Mouse (Mus musculus) stomach, embryonic 14.5 days (tissue): ENCODE results near the gene Pigx. TPM values are rescaled to one million over a fixed set of nuclear protein-coding genes. Genes with fewer than 3 reads are reported as not detected.

Source experiments
- ATAC-seq: fragments of 200-750 bp; cut with Nextera tagmentation; 2 replicates; pipeline ENCODE4 v1.8.0; 2017; ENCODE audit warnings: low read depth, moderate TSS enrichment; ENCODE audit not compliant: insufficient number of reproducible peaks, insufficient read depth, low FRiP score
- H3K27ac ChIP-seq: fragments of 300-500 bp; sonication (generic); 2 replicates; pipeline ENCODE4 v1.5.1; 2014; ENCODE audit warnings: mild to moderate bottlenecking, low read length, moderate library complexity, mixed read lengths
- H3K27me3 ChIP-seq: fragments of 300-500 bp; sonication (generic); 2 replicates; pipeline ENCODE4 v1.6.1; 2014; ENCODE audit warnings: low read length, control low read depth, mixed read lengths; ENCODE audit not compliant: control insufficient read depth, insufficient read depth
- H3K36me3 ChIP-seq: fragments of 300-500 bp; sonication (generic); 2 replicates; pipeline ENCODE4 v1.6.1; 2014; ENCODE audit warnings: mild to moderate bottlenecking, control low read depth, low read length, moderate library complexity, mixed read lengths; ENCODE audit not compliant: control insufficient read depth, insufficient read depth
- H3K4me1 ChIP-seq: fragments of 300-500 bp; sonication (generic); 2 replicates; pipeline ENCODE4 v1.6.1; 2014; ENCODE audit warnings: low read length, control low read depth, mixed read lengths; ENCODE audit not compliant: control insufficient read depth, insufficient read depth
- H3K4me2 ChIP-seq: fragments of 300-500 bp; sonication (generic); replicated peaks from 2 replicates; pipeline ENCODE4 v1.6.1; 2014; ENCODE audit warnings: low read depth, low read length, control low read depth
- H3K4me3 ChIP-seq: fragments of 300-500 bp; sonication (generic); 2 replicates; pipeline ENCODE4 v1.5.1; 2014; ENCODE audit warnings: low read depth, low read length, control low read depth
- H3K9ac ChIP-seq: fragments of 300-500 bp; sonication (generic); replicated peaks from 2 replicates; pipeline ENCODE4 v1.6.1; 2014; ENCODE audit warnings: low read depth, mild to moderate bottlenecking, control low read depth, low read length, moderate library complexity, mixed read lengths
- H3K9me3 ChIP-seq: fragments of 300-500 bp; sonication (generic); 2 replicates; pipeline ENCODE4 v1.6.1; 2016; ENCODE audit warnings: low read depth, low read length, control low read depth; ENCODE audit not compliant: control insufficient read depth
- WGBS: fragments of 180-500 bp; shearing (Covaris S2); extraction: QIAGEN DNeasy Blood & Tissue Kit; methylation state at CpG from one replicate; pipeline ENCODE4 v1.1.7; 2014; 5-methylcytosine and 5-hydroxymethylcytosine counted together
- polyA plus RNA-seq: library from polyadenylated mRNA; unstranded; fragments of >200 nt; fragmentation: Nextera tagmentation; extraction: Ambion mirVana; gene quantifications from 2 replicates; pipeline ENCODE4 v1.2.1, GENCODE M21; 2014

Pigx gene
- polyA plus RNA-seq, 1 experiment from 2014 or later, result 125 TPM

GRCm38 (mm10) chr16:32114968-32115695, 15.6 kb upstream of the Pigx start:
- Histone ChIP-seq H3K36me3 (no peaks in the 10 kb centered on the region), H3K4me3 (no peak overlapping the region), H3K4me1 (no peaks in the 10 kb centered on the region), H3K4me2 (no peak overlapping the region), H3K27ac (no peak overlapping the region), H3K9me3 (no peaks in the 10 kb centered on the region), H3K27me3 (no peaks in the 10 kb centered on the region), H3K9ac (no peak overlapping the region)
- WGBS, result 16% methylated on average over 15 of the region's 15 CpGs
- no peak for ATAC-seq

DNA sequence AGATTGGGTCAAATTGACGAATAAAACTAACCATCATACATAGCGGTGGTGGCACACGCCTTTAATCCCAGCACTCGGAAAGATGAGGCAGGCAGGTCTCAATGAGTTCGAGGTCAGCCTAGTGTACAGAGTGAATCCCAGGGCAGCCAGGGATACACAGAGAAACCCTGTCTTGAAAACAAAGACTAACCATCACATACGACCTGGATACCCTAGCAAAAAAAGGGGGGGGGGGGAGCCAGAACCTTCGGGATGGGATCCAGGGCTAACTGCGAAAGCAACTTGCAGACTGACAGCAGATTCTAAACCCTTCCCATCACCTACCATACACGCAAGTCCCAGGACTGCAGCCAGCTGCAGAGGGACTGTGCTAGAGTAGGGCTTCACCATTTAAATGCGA, 14.9 kb upstream of the Pigx start:
- no peaks in the 10 kb centered on the region for H3K36me3 ChIP-seq
- H3K4me1 ChIP-seq, result no peaks in the 10 kb centered on the region
- H3K4me3 ChIP-seq, result no peak overlapping the region
- no peak overlapping the region for H3K9ac ChIP-seq
- ATAC-seq, result no peak
- no peaks in the 10 kb centered on the region for H3K27me3 ChIP-seq
- H3K4me2 ChIP-seq, result no peak overlapping the region
- 80% methylated on average over 10 of the region's 10 CpGs for WGBS
- H3K9me3 ChIP-seq, result no peaks in the 10 kb centered on the region
- no peak overlapping the region for H3K27ac ChIP-seq

DNA sequence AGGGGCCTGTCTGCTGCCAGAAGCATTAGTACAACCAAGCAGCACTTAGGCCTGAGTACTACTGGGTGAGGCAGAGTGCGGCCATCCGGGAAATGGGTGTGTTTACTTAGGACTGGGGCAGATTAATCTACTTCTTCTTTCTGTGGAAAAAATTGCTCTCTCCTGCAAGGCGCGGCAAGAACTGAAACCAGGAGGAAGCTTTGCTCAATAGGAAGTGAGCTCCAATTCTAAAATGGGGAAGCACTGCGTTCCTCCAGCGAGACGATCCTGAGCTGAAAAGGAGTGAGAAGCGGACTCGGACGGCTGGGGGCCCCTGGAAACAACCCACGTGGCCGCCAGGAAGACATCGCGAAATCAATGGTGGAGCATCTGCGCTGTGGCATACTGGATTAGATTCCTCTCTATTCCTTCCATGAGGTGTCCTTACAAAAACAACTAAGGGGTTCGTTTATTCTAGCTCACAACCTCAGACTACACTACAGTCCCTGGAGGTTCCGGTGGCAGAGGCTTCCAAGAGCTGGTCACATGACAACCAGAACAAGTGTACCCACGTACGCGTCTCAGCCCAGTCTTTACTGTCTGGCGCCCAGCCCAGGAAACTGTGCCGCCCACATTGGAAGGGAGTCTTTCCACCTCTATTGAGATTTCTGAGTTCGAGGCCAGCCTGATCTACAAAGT, 14.1 kb upstream of the Pigx start:
- Histone ChIP-seq H3K9me3 (no peaks in the 10 kb centered on the region), H3K4me1 (no peaks in the 10 kb centered on the region), H3K27ac (no peak overlapping the region), H3K4me2 (no peak overlapping the region), H3K36me3 (no peaks in the 10 kb centered on the region), H3K27me3 (no peaks in the 10 kb centered on the region), H3K9ac (no peak overlapping the region), H3K4me3 (no peak overlapping the region)
- no peak for ATAC-seq
- WGBS, result 63% methylated on average over 23 of the region's 23 CpGs

DNA sequence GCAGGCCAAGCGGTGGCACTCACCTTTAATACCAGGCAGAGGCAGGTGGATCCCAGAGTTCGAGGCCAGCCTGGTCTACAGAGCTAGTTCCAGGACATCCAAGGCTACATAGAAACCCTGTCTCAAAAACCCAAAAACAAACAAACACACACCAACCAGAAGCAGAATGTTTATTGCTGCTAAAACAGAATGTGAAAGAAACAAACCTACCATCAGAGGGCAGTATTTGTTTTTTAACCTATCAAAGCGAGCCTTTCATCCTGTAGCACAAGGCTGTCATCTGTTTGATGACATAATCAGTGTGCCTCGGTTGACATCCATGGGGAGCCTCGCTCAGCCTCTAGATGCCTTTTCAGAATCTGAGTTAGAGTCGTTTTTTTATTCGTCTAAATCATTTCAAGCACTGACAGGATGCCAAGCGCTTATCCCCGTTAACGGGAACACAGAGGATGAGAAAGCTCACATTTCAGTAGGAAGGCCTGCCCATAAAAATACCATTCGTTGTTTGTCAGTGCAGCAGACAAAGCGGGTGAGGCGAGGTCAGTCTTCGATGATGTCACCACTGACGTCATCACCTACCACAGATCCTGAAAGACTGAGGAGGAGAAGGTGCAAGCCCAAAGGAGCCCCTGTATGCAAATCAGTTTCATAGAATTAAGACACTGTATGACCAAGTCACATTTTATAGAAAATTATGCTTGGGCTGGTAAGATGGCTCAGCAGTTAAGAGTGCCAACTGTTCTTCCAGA, 11.6 kb upstream of the Pigx start:
- peaks cover 13% of the 10 kb centered on the region; the same call in 1 of the 2 replicates for H3K36me3 ChIP-seq
- no peak overlapping the region for H3K27ac ChIP-seq
- ATAC-seq, result no peak
- no peaks in the 10 kb centered on the region for H3K9me3 ChIP-seq
- no peak overlapping the region for H3K4me2 ChIP-seq
- H3K4me1 ChIP-seq, result no peaks in the 10 kb centered on the region
- no peak overlapping the region for H3K4me3 ChIP-seq
- WGBS, result 76% methylated on average over 15 of the region's 15 CpGs
- H3K27me3 ChIP-seq, result no peaks in the 10 kb centered on the region
- H3K9ac ChIP-seq, result no peak overlapping the region

DNA sequence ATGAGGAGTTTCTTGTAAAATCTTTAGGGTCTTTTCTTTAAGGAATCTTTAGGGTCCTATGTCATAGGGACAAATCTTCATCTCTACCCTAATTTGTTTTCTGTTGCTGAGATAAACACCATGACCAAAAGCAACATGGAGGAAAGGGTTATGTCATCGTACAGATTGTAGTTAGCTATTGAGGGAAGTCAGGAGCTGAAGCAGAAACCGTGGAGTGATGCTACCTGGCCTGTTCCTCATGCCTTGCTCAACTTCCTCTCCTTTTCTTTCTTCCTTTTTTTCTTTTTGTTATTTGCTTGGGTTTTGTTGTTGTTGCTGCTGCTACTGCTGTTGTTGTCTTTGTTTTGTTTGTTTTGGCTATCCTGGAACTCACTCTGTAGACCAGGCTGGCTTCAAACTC, 9.0 kb upstream of the Pigx start:
- Histone ChIP-seq H3K4me3 (no peak overlapping the region), H3K27me3 (no peaks in the 10 kb centered on the region), H3K9me3 (no peaks in the 10 kb centered on the region), H3K9ac (no peak overlapping the region), H3K36me3 (peaks cover 13% of the 10 kb centered on the region; the same call in 1 of the 2 replicates), H3K4me1 (no peaks in the 10 kb centered on the region), H3K27ac (no peak overlapping the region), H3K4me2 (no peak overlapping the region)
- 90% methylated on average over 2 of the region's 2 CpGs for WGBS
- no peak for ATAC-seq

GRCm38 (mm10) chr16:32108170-32108569, 8.6 kb upstream of the Pigx start:
- H3K4me2 ChIP-seq, result no peak overlapping the region
- 71% methylated on average over 7 of the region's 7 CpGs for WGBS
- no peak for ATAC-seq
- no peaks in the 10 kb centered on the region for H3K9me3 ChIP-seq
- peaks cover 13% of the 10 kb centered on the region; the same call in 1 of the 2 replicates for H3K36me3 ChIP-seq
- H3K4me1 ChIP-seq, result no peaks in the 10 kb centered on the region
- H3K27me3 ChIP-seq, result no peaks in the 10 kb centered on the region
- H3K27ac ChIP-seq, result no peak overlapping the region
- H3K9ac ChIP-seq, result no peak overlapping the region
- H3K4me3 ChIP-seq, result no peak overlapping the region

DNA sequence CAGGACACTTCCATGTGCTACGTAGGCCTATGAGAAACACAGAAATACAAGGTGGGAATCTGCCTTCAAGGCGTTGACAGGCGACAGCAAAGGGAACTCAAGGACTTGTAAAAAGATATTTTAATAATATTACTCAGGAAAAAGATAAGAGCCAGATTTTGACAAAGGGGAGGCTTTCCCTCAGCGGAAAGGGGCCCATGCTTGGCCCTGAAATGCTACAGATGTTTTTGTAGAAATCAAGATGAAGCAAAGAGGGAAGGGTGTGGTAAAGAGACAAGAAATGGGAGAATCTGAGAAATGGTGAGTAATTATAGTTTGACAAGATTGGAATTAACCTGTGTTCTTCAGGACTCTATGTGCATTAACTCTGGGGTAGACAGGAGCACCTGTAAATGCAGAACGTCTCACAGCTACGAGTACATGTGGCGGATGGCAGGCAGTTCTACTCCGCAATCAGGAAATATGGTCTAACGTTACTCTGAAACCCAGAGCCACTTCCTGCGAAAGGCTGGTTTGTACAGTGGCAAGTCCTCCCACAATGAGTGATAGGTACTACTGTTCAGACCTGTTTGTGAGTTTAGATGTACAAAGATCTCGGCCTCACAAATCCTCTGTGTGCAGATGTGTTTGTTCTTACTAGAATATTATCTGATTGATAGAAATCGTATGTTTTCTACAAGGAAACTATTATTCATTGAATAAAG, 8.0 kb upstream of the Pigx start:
- H3K9ac ChIP-seq, result no peak overlapping the region
- H3K4me3 ChIP-seq, result no peak overlapping the region
- no peaks in the 10 kb centered on the region for H3K27me3 ChIP-seq
- peaks cover 13% of the 10 kb centered on the region; the same call in 1 of the 2 replicates for H3K36me3 ChIP-seq
- no peaks in the 10 kb centered on the region for H3K9me3 ChIP-seq
- no peak for ATAC-seq
- no peak overlapping the region for H3K27ac ChIP-seq
- WGBS, result 89% methylated on average over 12 of the region's 12 CpGs
- no peaks in the 10 kb centered on the region for H3K4me1 ChIP-seq
- H3K4me2 ChIP-seq, result no peak overlapping the region

DNA sequence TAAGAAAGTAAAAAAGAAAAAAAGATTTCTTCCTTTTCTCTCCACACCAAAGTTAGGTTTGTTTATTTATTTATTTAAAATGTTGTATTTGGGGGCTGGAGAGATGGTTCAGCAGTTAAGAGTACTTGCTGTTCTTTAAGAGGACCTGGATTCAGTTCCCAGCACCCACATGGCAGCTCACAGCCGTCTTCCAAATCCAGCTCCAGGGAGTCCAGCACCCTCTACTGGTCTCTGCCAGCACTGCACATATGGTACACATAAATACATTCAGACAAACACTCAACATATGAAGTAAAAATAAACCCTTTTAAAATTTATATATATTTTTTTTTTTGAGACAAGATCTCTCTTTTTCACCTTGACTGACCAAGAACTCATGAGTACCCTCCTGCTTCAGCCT, 6.2 kb upstream of the Pigx start:
- H3K4me2 ChIP-seq, result no peak overlapping the region
- 97% methylated on average over 1 of the region's 1 CpGs for WGBS
- ATAC-seq, result no peak

More for the DNA sequence above, 6.2 kb upstream of the Pigx start:
- H3K4me1 ChIP-seq, result no peaks in the 10 kb centered on the region
- H3K27me3 ChIP-seq, result no peaks in the 10 kb centered on the region
- H3K9ac ChIP-seq, result no peak overlapping the region
- H3K36me3 ChIP-seq, result peaks cover 18% of the 10 kb centered on the region; the same call in 1 of the 2 replicates
- no peaks in the 10 kb centered on the region for H3K9me3 ChIP-seq
- no peak overlapping the region for H3K27ac ChIP-seq
- no peak overlapping the region for H3K4me3 ChIP-seq
